Mouse (Mus musculus): ENCODE data around the gene Tmem222. TPM values are rescaled to one million over a fixed set of nuclear protein-coding genes. Genes with fewer than 3 reads are reported as not detected.

The Tmem222 gene
- total and polyA plus RNA-seq, 3 experiments: 51.8 to 69.2 TPM; not detected in 1

- DNase-seq (ENCODE audit: low read depth, low spot score): peak; percentile 71
- Histone ChIP-seq H3K79me2 (ENCODE audit: control insufficient read depth, insufficient read depth, low read length, poor library complexity) (peaks cover 31% of the 10 kb centered on the region), H3K27me3 (ENCODE audit: control insufficient read depth in 1 of 2, insufficient read depth in 2 of 2, low read length in 2 of 2) (no peaks in the 10 kb centered on the region), H3K27ac (ENCODE audit: control insufficient read depth, low read depth, low read length) (peak overlapping the region; percentile 87), H3K9ac (ENCODE audit: control insufficient read depth, low read depth, low read length, poor library complexity, severe bottlenecking) (peak overlapping the region; percentile 82), H3K36me3 (ENCODE audit: control insufficient read depth in 1 of 2, insufficient read depth in 2 of 2, low read length in 2 of 2) (peaks cover 2 to 17% of the 10 kb centered on the region in 2 experiments; a peak in 3 of 4 replicates), H3K4me3 (ENCODE audit: control insufficient read depth in 1 of 2, insufficient read depth in 1 of 2, low read depth in 2 of 2, low read length in 2 of 2) (peak overlapping the region; percentile 55 to 99), H3K9me3 (replicated peaks; ENCODE audit: insufficient read depth, low read length) (no peaks in the 10 kb centered on the region), H3K4me1 (ENCODE audit: control insufficient read depth in 1 of 2, insufficient read depth in 2 of 2, low read length in 2 of 2) (peaks cover 0 to 28% of the 10 kb centered on the region in 2 experiments; a peak in 3 of 4 replicates)
- TF ChIP-seq ZNF384 (IDR thresholded peaks at IDR 0.05; ENCODE audit: low read depth, low read length) (no peak), CHD1 (IDR thresholded peaks at IDR 0.05; ENCODE audit: low read depth, low read length) (0 out of 2 replicates have a peak, but pooled peaks have one; percentile 58), GATA1 (IDR thresholded peaks at IDR 0.05; ENCODE audit: low read depth, low read length) (no peak), SMC3 (IDR thresholded peaks at IDR 0.05; ENCODE audit: low read depth, low read length) (no peak), ZKSCAN1 (IDR thresholded peaks at IDR 0.05; ENCODE audit: low read depth, low read length) (no peak), MYC (IDR thresholded peaks at IDR 0.05; ENCODE audit: low read depth, low read length) (peak; percentile 36; the same call in 1 of the 2 replicates)
These were observed 475 bp upstream of the Tmem222 start for GRCm38 (mm10) chr4:133278067-133278466.

GRCm38 (mm10) chr4:133270929-133271328 lies 6.7 kb downstream of the Tmem222 start:
- DNase-seq (ENCODE audit: low read depth, low spot score): no peak
- peaks cover 19% of the 10 kb centered on the region for H3K79me2 ChIP-seq (ENCODE audit: control insufficient read depth, insufficient read depth, low read length, poor library complexity)
- H3K4me1 ChIP-seq (ENCODE audit: control insufficient read depth in 1 of 2, insufficient read depth in 2 of 2, low read length in 2 of 2): no peaks in the 10 kb centered on the region
- H3K27me3 ChIP-seq (ENCODE audit: control insufficient read depth in 1 of 2, insufficient read depth in 2 of 2, low read length in 2 of 2): no peaks in the 10 kb centered on the region
- TF ChIP-seq MEF2A (IDR thresholded peaks at IDR 0.05; ENCODE audit: extremely low read depth, insufficient replicate concordance, low read depth, low read length, poor library complexity, severe bottlenecking) (no peak), SMC3 (IDR thresholded peaks at IDR 0.05; ENCODE audit: low read depth, low read length) (no peak), TAL1 (IDR thresholded peaks at IDR 0.05; ENCODE audit: low read length) (no peak), ZC3H11A (IDR thresholded peaks at IDR 0.05; ENCODE audit: low read depth, low read length) (no peak), HCFC1 (IDR thresholded peaks at IDR 0.05; ENCODE audit: low read depth, low read length) (no peak), RCOR1 (IDR thresholded peaks at IDR 0.05; ENCODE audit: low read depth, low read length) (no peak), E2F4 (IDR thresholded peaks at IDR 0.05; ENCODE audit: borderline replicate concordance, low read depth, low read length) (no peak), JUND (IDR thresholded peaks at IDR 0.05; ENCODE audit: low read depth, low read length) (no peak), ETS1 (IDR thresholded peaks at IDR 0.05; ENCODE audit: low read depth, low read length) (no peak), ZNF384 (IDR thresholded peaks at IDR 0.05; ENCODE audit: low read depth, low read length) (no peak)
- H3K27ac ChIP-seq (ENCODE audit: control insufficient read depth, low read depth, low read length): no peak overlapping the region
- no peaks in the 10 kb centered on the region for H3K9me3 ChIP-seq (replicated peaks; ENCODE audit: insufficient read depth, low read length)
- H3K9ac ChIP-seq (ENCODE audit: control insufficient read depth, low read depth, low read length, poor library complexity, severe bottlenecking): no peak overlapping the region
- no peak overlapping the region for H3K4me3 ChIP-seq (ENCODE audit: control insufficient read depth in 1 of 2, insufficient read depth in 1 of 2, low read depth in 2 of 2, low read length in 2 of 2)
- H3K36me3 ChIP-seq (ENCODE audit: control insufficient read depth in 1 of 2, insufficient read depth in 2 of 2, low read length in 2 of 2): peaks cover 0 to 2% of the 10 kb centered on the region in 2 experiments; a peak in 2 of 4 replicates

- no peak overlapping the region for H3K4me3 ChIP-seq (ENCODE audit: control insufficient read depth in 1 of 2, insufficient read depth in 1 of 2, low read depth in 2 of 2, low read length in 2 of 2)
- no peaks in the 10 kb centered on the region for H3K27me3 ChIP-seq (ENCODE audit: control insufficient read depth in 1 of 2, insufficient read depth in 2 of 2, low read length in 2 of 2)
- no peaks in the 10 kb centered on the region for H3K9me3 ChIP-seq (replicated peaks; ENCODE audit: insufficient read depth, low read length)
- H3K9ac ChIP-seq (ENCODE audit: control insufficient read depth, low read depth, low read length, poor library complexity, severe bottlenecking): no peak overlapping the region
- TF ChIP-seq MXI1 (IDR thresholded peaks at IDR 0.05; ENCODE audit: low read depth, low read length) (no peak), CHD2 (IDR thresholded peaks at IDR 0.05; ENCODE audit: low read length) (no peak), POLR2AphosphoS5 (IDR thresholded peaks at IDR 0.05; ENCODE audit: borderline replicate concordance, low read depth, low read length) (no peak), NELFE (IDR thresholded peaks at IDR 0.05; ENCODE audit: low read depth, low read length) (no peak), JUND (IDR thresholded peaks at IDR 0.05; ENCODE audit: low read depth, low read length) (no peak), MAFK (IDR thresholded peaks at IDR 0.05; ENCODE audit: borderline replicate concordance, low read depth, low read length) (no peak), NRF1 (IDR thresholded peaks at IDR 0.05; ENCODE audit: insufficient read depth, low read depth, low read length, poor library complexity, severe bottlenecking) (no peak), POLR2AphosphoS2 (IDR thresholded peaks at IDR 0.05; ENCODE audit: low read length) (no peak), SMC3 (IDR thresholded peaks at IDR 0.05; ENCODE audit: low read depth, low read length) (no peak), CTCF (IDR thresholded peaks at IDR 0.05 in 2 of 3, conservative IDR thresholded peaks at IDR 0.05 in 1 of 3; ENCODE audit: control insufficient read depth in 1 of 3, insufficient read depth in 1 of 3, low read depth in 2 of 3, low read length in 3 of 3, poor library complexity in 1 of 3, severe bottlenecking in 1 of 3) (no peak), ZC3H11A (IDR thresholded peaks at IDR 0.05; ENCODE audit: low read depth, low read length) (no peak), RAD21 (IDR thresholded peaks at IDR 0.05; ENCODE audit: low read depth, low read length) (no peak), ELF1 (IDR thresholded peaks at IDR 0.05; ENCODE audit: low read depth, low read length) (no peak), MEF2A (IDR thresholded peaks at IDR 0.05; ENCODE audit: extremely low read depth, insufficient replicate concordance, low read depth, low read length, poor library complexity, severe bottlenecking) (no peak)
- no peak overlapping the region for H3K27ac ChIP-seq (ENCODE audit: control insufficient read depth, low read depth, low read length)
- H3K4me1 ChIP-seq (ENCODE audit: control insufficient read depth in 1 of 2, insufficient read depth in 2 of 2, low read length in 2 of 2): no peaks in the 10 kb centered on the region
- peaks cover 9% of the 10 kb centered on the region for H3K79me2 ChIP-seq (ENCODE audit: control insufficient read depth, insufficient read depth, low read length, poor library complexity)
- DNase-seq (ENCODE audit: low read depth, low spot score): no peak
- no peaks in the 10 kb centered on the region; a peak in 2 of 4 replicates for H3K36me3 ChIP-seq (ENCODE audit: control insufficient read depth in 1 of 2, insufficient read depth in 2 of 2, low read length in 2 of 2)
These were observed 8.0 kb downstream of the Tmem222 start for GRCm38 (mm10) chr4:133269596-133269995.
